Mouse (Mus musculus) ES-Bruce4 (cell line): ENCODE data around the gene Ccdc60.
A peak's percentile ranks its signal among the peaks of the same experiment; 100 is the strongest.

Experiments
- CTCF ChIP-seq: IDR thresholded peaks from one replicate; pipeline ENCODE4 v1.8.1; 2011; ENCODE audit warnings: low read depth, low read length
- POLR2A ChIP-seq: IDR thresholded peaks from one replicate; pipeline ENCODE4 v1.8.1; 2011; ENCODE audit warnings: low read length; ENCODE audit not compliant: insufficient read depth

GRCm38 (mm10) chr5:116082241-116082900, 206.4 kb downstream of the Ccdc60 start:
- TF ChIP-seq CTCF, result peak; percentile 4
- TF ChIP-seq POLR2A, result no peak
